Mouse (Mus musculus) brain, embryonic 14.5 days (tissue): ENCODE measurements around the gene Pcare. TPM values are rescaled to one million over a fixed set of nuclear protein-coding genes. Genes with fewer than 3 reads are reported as not detected.
"Not testable (repeated sequence)": the region's sequence is repeated elsewhere in the genome, so short reads cannot be mapped to it uniquely, and the experiment has no call there.

ENCODE experiments used
- DNase-seq: peaks from one replicate; pipeline ENCODE4 v3.0.0-alpha.2; 2011; ENCODE audit warnings: low read depth
- CTCF ChIP-seq: fragments of 200-500 bp; IDR thresholded peaks from 2 replicates; pipeline ENCODE4 v1.5.1; 2012; ENCODE audit warnings: inconsistent platforms, mild to moderate bottlenecking, moderate library complexity, borderline replicate concordance; ENCODE audit not compliant: insufficient read depth, insufficient read length; ENCODE audit errors: extremely low read depth
- POLR2A ChIP-seq: fragments of 200-500 bp; IDR thresholded peaks from 2 replicates; pipeline ENCODE4 v1.6.1; 2012; ENCODE audit warnings: mild to moderate bottlenecking, inconsistent platforms, borderline replicate concordance; ENCODE audit not compliant: poor library complexity, insufficient read depth, insufficient read length, severe bottlenecking; ENCODE audit errors: extremely low read depth
- polyA plus RNA-seq: library from polyadenylated mRNA; depleted of rRNA; stranded (reverse); fragments of >200 nt; gene quantifications from 2 replicates; pipeline ENCODE4 v1.2.3, GENCODE M21; 2012

Gene Pcare
- polyA plus RNA-seq, 1 experiment: not detected

DNA sequence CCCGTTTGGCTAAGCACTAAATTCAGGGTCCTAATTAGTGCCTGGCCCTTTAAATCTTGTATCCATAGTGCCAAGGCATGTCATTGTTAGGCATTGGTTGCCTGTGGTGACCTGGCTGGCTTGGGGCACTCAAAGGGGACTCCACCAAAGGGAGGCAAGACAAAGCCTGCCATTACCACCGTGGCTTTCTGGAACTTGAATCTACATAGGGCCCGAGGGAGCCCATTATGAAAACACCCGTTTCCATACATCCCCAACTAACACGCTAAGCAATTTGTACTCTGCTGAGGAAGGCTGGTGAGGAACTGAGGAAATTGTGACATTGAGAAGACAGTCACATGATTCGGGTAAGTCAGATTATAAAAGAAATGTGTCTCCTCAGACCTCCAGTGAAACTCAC is 16.9 kb upstream of the Pcare start:
- DNase-seq: peak; percentile 84
- no peak for TF ChIP-seq CTCF
- no peak for TF ChIP-seq POLR2A

GRCm38 (mm10) chr17:71768173-71768572 is 15.5 kb upstream of the Pcare start, which contains the start of gene Clip4:
Clip4 (plus strand) TSS chr17:71768473.
- not testable (repeated sequence) for DNase-seq

- DNase-seq: no peak
- no peak for TF ChIP-seq POLR2A
- no peak for TF ChIP-seq CTCF
Measured at GRCm38 (mm10) chr17:71760536-71760935, 7.8 kb upstream of the Pcare start.

GRCm38 (mm10) chr17:71749616-71750168 is 3.0 kb downstream of the Pcare start:
- no peak for DNase-seq
- TF ChIP-seq CTCF: no peak
- TF ChIP-seq POLR2A: no peak

GRCm38 (mm10) chr17:71747561-71747960 is 5.1 kb downstream of the Pcare start:
- TF ChIP-seq POLR2A (no peak), CTCF (no peak)
- DNase-seq: no peak

GRCm38 (mm10) chr17:71746114-71746513 is 6.6 kb downstream of the Pcare start:
- no peak for DNase-seq
- no peak for TF ChIP-seq CTCF
- no peak for TF ChIP-seq POLR2A

- DNase-seq: peak; percentile 63
- TF ChIP-seq POLR2A (no peak), CTCF (no peak)
Measured at GRCm38 (mm10) chr17:71742935-71743334, 9.8 kb downstream of the Pcare start.

DNA sequence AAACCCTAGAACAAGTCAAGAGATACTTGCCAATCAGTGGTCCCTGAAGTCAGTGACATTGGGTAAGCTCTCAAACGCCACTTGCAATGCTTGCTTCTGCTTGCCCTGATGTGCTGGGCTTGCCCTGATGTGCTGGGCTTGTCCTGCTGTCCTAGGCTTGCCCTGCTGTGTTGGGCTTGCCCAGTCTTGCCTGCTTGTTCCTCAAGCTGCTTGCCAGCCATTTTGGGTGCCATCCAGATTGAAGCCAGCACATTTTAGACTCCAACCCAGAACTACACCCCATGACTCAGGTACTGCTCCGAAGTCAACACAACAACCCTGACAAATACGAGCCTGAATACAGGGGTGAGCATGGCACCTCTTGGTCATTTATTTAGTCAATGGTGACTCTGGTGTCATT is 10.5 kb downstream of the Pcare start:
- no peak for DNase-seq
- no peak for TF ChIP-seq POLR2A
- TF ChIP-seq CTCF: no peak

GRCm38 (mm10) chr17:71736442-71736841 is 16.3 kb downstream of the Pcare start:
- no peak for TF ChIP-seq CTCF
- TF ChIP-seq POLR2A: no peak
- no peak for DNase-seq

DNA sequence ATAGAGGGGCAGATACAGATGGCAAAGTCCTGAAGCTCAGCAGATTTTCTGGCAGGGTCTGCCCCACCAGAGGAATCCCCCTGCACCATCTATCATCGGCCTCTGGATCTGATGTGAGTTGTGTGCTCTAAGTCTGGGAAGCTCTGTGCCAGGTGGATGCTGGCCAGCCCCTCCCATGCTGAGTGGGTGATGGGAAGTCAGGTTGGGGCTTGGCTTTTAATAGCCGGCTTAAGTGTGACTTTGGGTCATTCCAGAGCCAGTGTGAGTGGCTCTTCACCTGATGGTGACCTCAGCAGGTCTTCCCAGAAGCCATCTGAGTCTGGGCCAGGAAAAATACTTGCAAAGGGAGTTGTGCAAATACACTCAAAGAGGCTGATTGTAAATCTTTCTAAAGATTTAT is 22.0 kb downstream of the Pcare start:
- TF ChIP-seq POLR2A: no peak
- TF ChIP-seq CTCF: no peak
- DNase-seq: no peak

DNA sequence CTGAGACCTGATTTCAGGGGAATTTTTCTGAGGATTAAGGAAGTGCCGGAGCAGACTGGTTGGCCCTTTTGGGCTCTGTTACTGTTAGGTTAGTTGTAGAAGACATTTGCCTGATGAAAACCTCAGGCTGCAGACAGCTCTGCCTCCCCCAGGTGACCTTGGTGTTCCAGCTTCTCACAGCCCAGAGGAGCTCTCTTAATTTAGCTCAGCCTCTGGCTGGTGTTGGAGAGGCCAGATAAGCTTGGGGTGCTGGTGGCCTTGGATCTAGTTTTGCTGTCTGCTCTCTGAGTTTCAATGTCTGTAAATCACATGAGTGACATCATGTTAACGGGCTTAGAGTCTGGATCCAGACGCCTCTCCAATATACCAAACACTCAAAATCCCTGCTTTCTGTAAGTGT is 31.7 kb downstream of the Pcare start:
- TF ChIP-seq POLR2A (no peak), CTCF (no peak)
- DNase-seq: no peak

DNA sequence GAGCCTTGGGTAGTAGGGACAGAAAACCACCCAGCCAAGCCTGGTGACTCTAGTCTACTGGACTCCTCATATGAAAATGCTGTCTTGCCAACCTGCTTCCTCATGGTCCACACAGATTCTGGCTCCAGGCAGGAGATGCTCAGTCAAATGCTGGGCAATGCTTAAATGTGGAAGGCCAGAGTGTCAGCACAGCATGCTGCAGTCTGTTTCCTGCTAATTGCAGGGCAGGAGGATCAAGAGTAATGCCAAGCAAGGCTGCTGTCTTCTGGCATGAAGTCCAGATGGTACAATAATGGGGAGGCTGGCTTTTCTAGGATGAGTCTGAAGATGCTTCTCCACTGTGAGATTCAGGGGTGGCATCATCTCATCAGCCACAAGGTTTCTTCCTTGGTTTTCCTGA is 32.3 kb downstream of the Pcare start:
- DNase-seq: no peak
- no peak for TF ChIP-seq CTCF
- TF ChIP-seq POLR2A: no peak
